Mouse (Mus musculus) liver, embryonic 15.5 days (tissue): Measurements from ENCODE around the gene Arl5c. TPM values are rescaled to one million over a fixed set of nuclear protein-coding genes. Genes with fewer than 3 reads are reported as not detected.

ENCODE experiments used
- ATAC-seq: fragments of 200-750 bp; cut with Nextera tagmentation; 2 replicates; pipeline ENCODE4 v1.8.0; 2017; ENCODE audit warnings: moderate number of reproducible peaks, mild to moderate bottlenecking, moderate library complexity; ENCODE audit not compliant: insufficient read depth
- H3K27ac ChIP-seq: fragments of 300-500 bp; sonication (generic); replicated peaks from 2 replicates; pipeline ENCODE4 v1.5.1; 2015; ENCODE audit warnings: mild to moderate bottlenecking, inconsistent platforms
- H3K27me3 ChIP-seq: fragments of 300-500 bp; sonication (generic); 2 replicates; pipeline ENCODE4 v1.6.1; 2015; ENCODE audit warnings: mild to moderate bottlenecking, inconsistent platforms
- H3K36me3 ChIP-seq: fragments of 300-500 bp; sonication (generic); replicated peaks from 2 replicates; pipeline ENCODE4 v1.6.1; 2015; ENCODE audit warnings: moderate library complexity, mild to moderate bottlenecking, inconsistent platforms
- H3K4me1 ChIP-seq: fragments of 300-500 bp; sonication (generic); replicated peaks from 2 replicates; pipeline ENCODE4 v1.6.1; 2015; ENCODE audit warnings: inconsistent platforms
- H3K4me2 ChIP-seq: fragments of 300-500 bp; sonication (generic); 2 replicates; pipeline ENCODE4 v1.6.1; 2015; ENCODE audit warnings: moderate library complexity, mild to moderate bottlenecking, inconsistent platforms
- H3K4me3 ChIP-seq: fragments of 300-500 bp; sonication (generic); replicated peaks from 2 replicates; pipeline ENCODE4 v1.5.1; 2015; ENCODE audit warnings: mild to moderate bottlenecking, inconsistent platforms
- H3K9ac ChIP-seq: fragments of 300-500 bp; sonication (generic); 2 replicates; pipeline ENCODE4 v1.6.1; 2015; ENCODE audit warnings: moderate library complexity, mild to moderate bottlenecking, inconsistent platforms
- H3K9me3 ChIP-seq: fragments of 300-500 bp; sonication (generic); replicated peaks from 2 replicates; pipeline ENCODE4 v1.6.1; 2016; ENCODE audit warnings: inconsistent platforms
- WGBS: fragments of 180-500 bp; shearing (Covaris S2); methylation state at CpG from one replicate; pipeline ENCODE4 v1.1.7; 2015; ENCODE audit warnings: mixed read lengths; ENCODE audit not compliant: insufficient replicate concordance; 5-methylcytosine and 5-hydroxymethylcytosine counted together
- polyA plus RNA-seq: library from polyadenylated mRNA; unstranded; fragments of >200 nt; fragmentation: Nextera tagmentation; extraction: Ambion mirVana; gene quantifications from 2 replicates; pipeline ENCODE4 v1.2.1, GENCODE M21; 2015

Arl5c gene
- polyA plus RNA-seq, 1 experiment from 2014 or later: 8.3 TPM

GRCm38 (mm10) chr11:97959300-97959680 is 36.7 kb downstream of the Arl5c start:
- ATAC-seq: no peak
- H3K9ac ChIP-seq: no peak overlapping the region
- WGBS: 60% methylated on average over 5 of the region's 5 CpGs
- no peaks in the 10 kb centered on the region for H3K9me3 ChIP-seq
- no peak overlapping the region for H3K4me3 ChIP-seq
- no peaks in the 10 kb centered on the region for H3K27me3 ChIP-seq
- no peaks in the 10 kb centered on the region for H3K36me3 ChIP-seq
- H3K4me2 ChIP-seq: no peak overlapping the region
- H3K4me1 ChIP-seq: peaks cover 12% of the 10 kb centered on the region; the same call in 1 of the 2 replicates
- no peak overlapping the region for H3K27ac ChIP-seq

GRCm38 (mm10) chr11:97958641-97959299 is 37.2 kb downstream of the Arl5c start:
- Histone ChIP-seq H3K27ac (no peak overlapping the region), H3K4me3 (no peak overlapping the region), H3K36me3 (no peaks in the 10 kb centered on the region), H3K4me1 (peaks cover 17% of the 10 kb centered on the region; the same call in 1 of the 2 replicates), H3K27me3 (no peaks in the 10 kb centered on the region), H3K9ac (no peak overlapping the region), H3K9me3 (no peaks in the 10 kb centered on the region), H3K4me2 (no peak overlapping the region)
- WGBS: 52% methylated on average over 7 of the region's 7 CpGs
- no peak for ATAC-seq

GRCm38 (mm10) chr11:97956905-97957560 is 38.9 kb downstream of the Arl5c start:
- H3K27me3 ChIP-seq: no peaks in the 10 kb centered on the region
- H3K36me3 ChIP-seq: no peaks in the 10 kb centered on the region
- H3K9ac ChIP-seq: no peak overlapping the region
- H3K4me2 ChIP-seq: no peak overlapping the region
- no peak overlapping the region for H3K27ac ChIP-seq
- H3K4me3 ChIP-seq: no peak overlapping the region
- no peak for ATAC-seq
- H3K9me3 ChIP-seq: no peaks in the 10 kb centered on the region
- WGBS: 68% methylated on average over 6 of the region's 6 CpGs
- H3K4me1 ChIP-seq: peaks cover 23% of the 10 kb centered on the region; the same call in 1 of the 2 replicates

GRCm38 (mm10) chr11:97955915-97956314 is 40.1 kb downstream of the Arl5c start:
- Histone ChIP-seq H3K36me3 (no peaks in the 10 kb centered on the region), H3K27me3 (no peaks in the 10 kb centered on the region), H3K4me2 (no peak overlapping the region), H3K4me3 (no peak overlapping the region), H3K27ac (no peak overlapping the region), H3K9me3 (no peaks in the 10 kb centered on the region), H3K4me1 (peaks cover 23% of the 10 kb centered on the region; the same call in 1 of the 2 replicates), H3K9ac (no peak overlapping the region)
- WGBS: 50% methylated on average over 4 of the region's 4 CpGs
- ATAC-seq: no peak

- no peak for ATAC-seq
- no peaks in the 10 kb centered on the region for H3K27me3 ChIP-seq
- H3K4me1 ChIP-seq: peaks cover 24% of the 10 kb centered on the region
- H3K4me3 ChIP-seq: no peak overlapping the region
- H3K36me3 ChIP-seq: no peaks in the 10 kb centered on the region
- no peaks in the 10 kb centered on the region for H3K9me3 ChIP-seq
- H3K4me2 ChIP-seq: no peak overlapping the region
- H3K27ac ChIP-seq: no peak overlapping the region
- 49% methylated on average over 9 of the region's 9 CpGs for WGBS
- H3K9ac ChIP-seq: no peak overlapping the region
Observed at GRCm38 (mm10) chr11:97955146-97955902, 40.7 kb downstream of the Arl5c start.

GRCm38 (mm10) chr11:97954469-97955141 is 41.4 kb downstream of the Arl5c start:
- ATAC-seq: no peak
- Histone ChIP-seq H3K4me2 (no peak overlapping the region), H3K36me3 (no peaks in the 10 kb centered on the region), H3K9ac (no peak overlapping the region), H3K4me1 (peaks cover 31% of the 10 kb centered on the region), H3K27me3 (no peaks in the 10 kb centered on the region), H3K9me3 (no peaks in the 10 kb centered on the region), H3K4me3 (no peak overlapping the region), H3K27ac (no peak overlapping the region)
- WGBS: 41% methylated on average over 14 of the region's 14 CpGs

- WGBS: 57% methylated on average over 6 of the region's 6 CpGs
- ATAC-seq: no peak
- no peaks in the 10 kb centered on the region for H3K9me3 ChIP-seq
Observed at GRCm38 (mm10) chr11:97953939-97954275, 42.1 kb downstream of the Arl5c start.

GRCm38 (mm10) chr11:97953179-97953938 is 42.6 kb downstream of the Arl5c start:
- 60% methylated on average over 16 of the region's 16 CpGs for WGBS
- H3K27ac ChIP-seq: no peak overlapping the region
- H3K9me3 ChIP-seq: no peaks in the 10 kb centered on the region
- H3K27me3 ChIP-seq: no peaks in the 10 kb centered on the region
- no peak overlapping the region for H3K9ac ChIP-seq
- no peak for ATAC-seq
- H3K36me3 ChIP-seq: no peaks in the 10 kb centered on the region
- peaks cover 41% of the 10 kb centered on the region for H3K4me1 ChIP-seq
- H3K4me3 ChIP-seq: no peak overlapping the region
- no peak overlapping the region for H3K4me2 ChIP-seq

More at GRCm38 (mm10) chr11:97953939-97954275, 42.1 kb downstream of the Arl5c start:
- H3K9ac ChIP-seq: no peak overlapping the region
- peaks cover 38% of the 10 kb centered on the region for H3K4me1 ChIP-seq
- no peak overlapping the region for H3K4me2 ChIP-seq
- no peaks in the 10 kb centered on the region for H3K36me3 ChIP-seq
- no peak overlapping the region for H3K27ac ChIP-seq
- H3K27me3 ChIP-seq: no peaks in the 10 kb centered on the region
- no peak overlapping the region for H3K4me3 ChIP-seq

GRCm38 (mm10) chr11:97952367-97953006 is 43.5 kb downstream of the Arl5c start:
- no peaks in the 10 kb centered on the region for H3K27me3 ChIP-seq
- WGBS: 71% methylated on average over 1 of the region's 1 CpGs

More at GRCm38 (mm10) chr11:97952367-97953006, 43.5 kb downstream of the Arl5c start:
- peaks cover 41% of the 10 kb centered on the region for H3K4me1 ChIP-seq
- H3K4me3 ChIP-seq: no peak overlapping the region
- H3K36me3 ChIP-seq: no peaks in the 10 kb centered on the region
- H3K9ac ChIP-seq: no peak overlapping the region
- H3K9me3 ChIP-seq: no peaks in the 10 kb centered on the region
- H3K27ac ChIP-seq: no peak overlapping the region
- ATAC-seq: no peak
- no peak overlapping the region for H3K4me2 ChIP-seq
